Mouse (Mus musculus): ENCODE results near the gene Ubac2. TPM values are rescaled to one million over a fixed set of nuclear protein-coding genes. Genes with fewer than 3 reads are reported as not detected.

Ubac2 gene
- polyA plus RNA-seq, 2 experiments: 46.3 to 66.9 TPM

GRCm38 (mm10) chr14:121899071-121899470 is 20.7 kb downstream of the Ubac2 start:
- 76% methylated on average over 3 of the region's 3 CpGs for WGBS
- Histone ChIP-seq H3K4me1 (ENCODE audit: control insufficient read depth, insufficient read depth, low read length) (peaks cover 13% of the 10 kb centered on the region; the same call in 1 of the 2 replicates), H3K27me3 (ENCODE audit: control insufficient read depth, insufficient read depth, low read length) (no peaks in the 10 kb centered on the region), H3K9ac (ENCODE audit: low read depth, low read length, severe bottlenecking) (no peak overlapping the region), H3K36me3 (ENCODE audit: control insufficient read depth, insufficient read depth, low read length) (peaks cover 5% of the 10 kb centered on the region; the same call in 1 of the 2 replicates), H3K4me2 (replicated peaks; ENCODE audit: low read depth, low read length, severe bottlenecking) (no peak overlapping the region), H3K9me3 (ENCODE audit: control insufficient read depth, low read length) (no peaks in the 10 kb centered on the region), H3K27ac (replicated peaks; ENCODE audit: low read depth, low read length) (no peak overlapping the region), H3K4me3 (replicated peaks; ENCODE audit: low read length) (no peak overlapping the region)
- ATAC-seq (ENCODE audit: low FRiP score, low read depth) (no peak), DNase-seq (ENCODE audit: low spot score) (no peak)
- TF ChIP-seq POLR2A (IDR thresholded peaks at IDR 0.05; ENCODE audit: borderline replicate concordance, extremely low read depth, insufficient read depth, insufficient read length): no peak

GRCm38 (mm10) chr14:121901511-121901910 is 23.1 kb downstream of the Ubac2 start:
- no peak for ATAC-seq (ENCODE audit: low FRiP score, low read depth)

GRCm38 (mm10) chr14:121903381-121903876 is 25.0 kb downstream of the Ubac2 start:
- Histone ChIP-seq H3K4me3 (replicated peaks; ENCODE audit: low read length) (no peak overlapping the region), H3K36me3 (ENCODE audit: control insufficient read depth, insufficient read depth, low read length) (peaks cover 26% of the 10 kb centered on the region), H3K9me3 (ENCODE audit: control insufficient read depth, low read length) (no peaks in the 10 kb centered on the region), H3K4me2 (replicated peaks; ENCODE audit: low read depth, low read length, severe bottlenecking) (no peak overlapping the region), H3K27ac (replicated peaks; ENCODE audit: low read depth, low read length) (no peak overlapping the region), H3K4me1 (ENCODE audit: control insufficient read depth, insufficient read depth, low read length) (no peaks in the 10 kb centered on the region), H3K27me3 (ENCODE audit: control insufficient read depth, insufficient read depth, low read length) (no peaks in the 10 kb centered on the region), H3K9ac (ENCODE audit: low read depth, low read length, severe bottlenecking) (no peak overlapping the region)
- no peak for TF ChIP-seq POLR2A (IDR thresholded peaks at IDR 0.05; ENCODE audit: borderline replicate concordance, extremely low read depth, insufficient read depth, insufficient read length)
- DNase-seq (ENCODE audit: low spot score) (no peak), ATAC-seq (ENCODE audit: low FRiP score, low read depth) (no peak)
- 89% methylated on average over 7 of the region's 7 CpGs for WGBS

More at GRCm38 (mm10) chr14:121901511-121901910, 23.1 kb downstream of the Ubac2 start:
- no peaks in the 10 kb centered on the region for H3K27me3 ChIP-seq (ENCODE audit: control insufficient read depth, insufficient read depth, low read length)
- no peak for TF ChIP-seq POLR2A (IDR thresholded peaks at IDR 0.05; ENCODE audit: borderline replicate concordance, extremely low read depth, insufficient read depth, insufficient read length)
- no peak overlapping the region for H3K9ac ChIP-seq (ENCODE audit: low read depth, low read length, severe bottlenecking)
- H3K4me2 ChIP-seq (replicated peaks; ENCODE audit: low read depth, low read length, severe bottlenecking): no peak overlapping the region
- no peak overlapping the region for H3K4me3 ChIP-seq (replicated peaks; ENCODE audit: low read length)
- DNase-seq (ENCODE audit: low spot score): no peak
- H3K27ac ChIP-seq (replicated peaks; ENCODE audit: low read depth, low read length): no peak overlapping the region
- H3K4me1 ChIP-seq (ENCODE audit: control insufficient read depth, insufficient read depth, low read length): no peaks in the 10 kb centered on the region
- peaks cover 11% of the 10 kb centered on the region for H3K36me3 ChIP-seq (ENCODE audit: control insufficient read depth, insufficient read depth, low read length)
- WGBS: 90% methylated on average over 6 of the region's 6 CpGs
- no peaks in the 10 kb centered on the region for H3K9me3 ChIP-seq (ENCODE audit: control insufficient read depth, low read length)

- no peaks in the 10 kb centered on the region for H3K9me3 ChIP-seq (ENCODE audit: control insufficient read depth, low read length)
- no peak for ATAC-seq (ENCODE audit: low FRiP score, low read depth)
- WGBS: 5% methylated on average over 3 of the region's 3 CpGs
- no peak overlapping the region for H3K4me3 ChIP-seq (replicated peaks; ENCODE audit: low read length)
- no peak overlapping the region for H3K27ac ChIP-seq (replicated peaks; ENCODE audit: low read depth, low read length)
- H3K9ac ChIP-seq (ENCODE audit: low read depth, low read length, severe bottlenecking): no peak overlapping the region
- H3K27me3 ChIP-seq (ENCODE audit: control insufficient read depth, insufficient read depth, low read length): no peaks in the 10 kb centered on the region
- no peak for DNase-seq (ENCODE audit: low spot score)
- no peaks in the 10 kb centered on the region for H3K4me1 ChIP-seq (ENCODE audit: control insufficient read depth, insufficient read depth, low read length)
- peaks cover 35% of the 10 kb centered on the region for H3K36me3 ChIP-seq (ENCODE audit: control insufficient read depth, insufficient read depth, low read length)
- H3K4me2 ChIP-seq (replicated peaks; ENCODE audit: low read depth, low read length, severe bottlenecking): no peak overlapping the region
- TF ChIP-seq POLR2A (IDR thresholded peaks at IDR 0.05; ENCODE audit: borderline replicate concordance, extremely low read depth, insufficient read depth, insufficient read length): no peak
Measured at GRCm38 (mm10) chr14:121904754-121905153, 26.3 kb downstream of the Ubac2 start.

GRCm38 (mm10) chr14:121906341-121906991 is 28.0 kb downstream of the Ubac2 start:
- no peak for TF ChIP-seq POLR2A (IDR thresholded peaks at IDR 0.05; ENCODE audit: borderline replicate concordance, extremely low read depth, insufficient read depth, insufficient read length)
- 63% methylated on average over 8 of the region's 8 CpGs for WGBS

More at GRCm38 (mm10) chr14:121906341-121906991, 28.0 kb downstream of the Ubac2 start:
- no peaks in the 10 kb centered on the region for H3K9me3 ChIP-seq (ENCODE audit: control insufficient read depth, low read length)
- no peak overlapping the region for H3K27ac ChIP-seq (replicated peaks; ENCODE audit: low read depth, low read length)
- DNase-seq (ENCODE audit: low spot score): no peak
- H3K4me1 ChIP-seq (ENCODE audit: control insufficient read depth, insufficient read depth, low read length): no peaks in the 10 kb centered on the region
- no peaks in the 10 kb centered on the region for H3K27me3 ChIP-seq (ENCODE audit: control insufficient read depth, insufficient read depth, low read length)
- no peak overlapping the region for H3K4me3 ChIP-seq (replicated peaks; ENCODE audit: low read length)
- no peak for ATAC-seq (ENCODE audit: low FRiP score, low read depth)
- H3K36me3 ChIP-seq (ENCODE audit: control insufficient read depth, insufficient read depth, low read length): peaks cover 43% of the 10 kb centered on the region
- H3K4me2 ChIP-seq (replicated peaks; ENCODE audit: low read depth, low read length, severe bottlenecking): no peak overlapping the region
- H3K9ac ChIP-seq (ENCODE audit: low read depth, low read length, severe bottlenecking): no peak overlapping the region

Data from limb, embryonic 14.5 days (tissue).